Mouse (Mus musculus) embryonic fibroblast, embryonic 13.5 days (primary cell): ENCODE results near the gene Apc2.

Experiments used
- CTCF ChIP-seq: IDR thresholded peaks from 2 replicates; pipeline ENCODE4 v1.5.1; 2011; ENCODE audit warnings: mild to moderate bottlenecking, control low read depth, low read length, moderate library complexity, borderline replicate concordance; ENCODE audit not compliant: insufficient read depth
- POLR2A ChIP-seq: IDR thresholded peaks from 2 replicates; pipeline ENCODE4 v1.6.1; 2011; ENCODE audit warnings: low read depth, mild to moderate bottlenecking, control low read depth, low read length, moderate library complexity

GRCm38 (mm10) chr10:80317011-80317410 is 21.2 kb downstream of the Apc2 start:
- TF ChIP-seq CTCF (no peak), POLR2A (no peak)
